Mouse (Mus musculus) embryonic facial prominence, embryonic 13.5 days (tissue): ENCODE results near the gene Krtap20-2. TPM values are rescaled to one million over a fixed set of nuclear protein-coding genes. Genes with fewer than 3 reads are reported as not detected.
"Not testable (repeated sequence)": the region's sequence is repeated elsewhere in the genome, so short reads cannot be mapped to it uniquely, and the experiment has no call there.

Experiments used
- ATAC-seq: fragments of 200-750 bp; cut with Nextera tagmentation; 2 replicates; pipeline ENCODE4 v1.8.0; 2017; ENCODE audit warnings: low read depth; ENCODE audit not compliant: insufficient number of reproducible peaks, insufficient read depth, low FRiP score, low TSS enrichment
- H3K27ac ChIP-seq: fragments of 300-500 bp; sonication (generic); 2 replicates; pipeline ENCODE4 v1.5.1; 2015; ENCODE audit warnings: moderate library complexity, mild to moderate bottlenecking, inconsistent platforms
- H3K27me3 ChIP-seq: fragments of 300-500 bp; sonication (generic); 2 replicates; pipeline ENCODE4 v1.6.1; 2015; ENCODE audit warnings: mild to moderate bottlenecking, inconsistent platforms
- H3K36me3 ChIP-seq: fragments of 300-500 bp; sonication (generic); 2 replicates; pipeline ENCODE4 v1.6.1; 2015; ENCODE audit warnings: mild to moderate bottlenecking, inconsistent platforms
- H3K4me1 ChIP-seq: fragments of 300-500 bp; sonication (generic); 2 replicates; pipeline ENCODE4 v1.6.1; 2015; ENCODE audit warnings: inconsistent platforms
- H3K4me2 ChIP-seq: fragments of 300-500 bp; sonication (generic); 2 replicates; pipeline ENCODE4 v1.6.1; 2015; ENCODE audit warnings: moderate library complexity, mild to moderate bottlenecking, inconsistent platforms
- H3K4me3 ChIP-seq: fragments of 300-500 bp; sonication (generic); 2 replicates; pipeline ENCODE4 v1.5.1; 2015; ENCODE audit warnings: mild to moderate bottlenecking, inconsistent platforms
- H3K9ac ChIP-seq: fragments of 300-500 bp; sonication (generic); 2 replicates; pipeline ENCODE4 v1.6.1; 2015; ENCODE audit warnings: mild to moderate bottlenecking, inconsistent platforms
- H3K9me3 ChIP-seq: fragments of 300-500 bp; sonication (generic); 2 replicates; pipeline ENCODE4 v1.6.1; 2016; ENCODE audit warnings: inconsistent platforms
- WGBS: fragments of 180-500 bp; shearing (Covaris S2); methylation state at CpG from one replicate; pipeline ENCODE4 v1.1.7; 2015; ENCODE audit warnings: mixed read lengths; 5-methylcytosine and 5-hydroxymethylcytosine counted together
- polyA plus RNA-seq: library from polyadenylated mRNA; unstranded; fragments of >200 nt; fragmentation: Nextera tagmentation; extraction: Ambion mirVana; gene quantifications from 2 replicates; pipeline ENCODE4 v1.2.1, GENCODE M21; 2015

Gene Krtap20-2
- polyA plus RNA-seq: not detected in 2 replicates

GRCm38 (mm10) chr16:89205561-89205960 lies at the start of gene Krtap20-2:
Gene Krtap20-2, plus strand, starts transcription at chr16:89205861.
- H3K4me3 ChIP-seq: no peak within 1 kb of the TSS
- no peak within 1 kb of the TSS for H3K9ac ChIP-seq
- H3K27me3 ChIP-seq: no peaks in the 10 kb centered on the region
- no peaks in the 10 kb centered on the region for H3K4me1 ChIP-seq
- no peak within 1 kb of the TSS for H3K4me2 ChIP-seq
- no peak for ATAC-seq
- no peaks in the 10 kb centered on the region for H3K36me3 ChIP-seq
- no peak within 1 kb of the TSS for H3K27ac ChIP-seq
- no peaks in the 10 kb centered on the region for H3K9me3 ChIP-seq
- WGBS: 76% methylated on average over 1 of the region's 1 CpGs

- no peak for ATAC-seq
- Histone ChIP-seq H3K27ac (no peak within 1 kb of the TSS), H3K27me3 (no peaks in the 10 kb centered on the region), H3K9me3 (no peaks in the 10 kb centered on the region), H3K4me2 (no peak within 1 kb of the TSS), H3K9ac (no peak within 1 kb of the TSS), H3K4me1 (no peaks in the 10 kb centered on the region), H3K36me3 (no peaks in the 10 kb centered on the region), H3K4me3 (no peak within 1 kb of the TSS)
- 83% methylated on average over 4 of the region's 4 CpGs for whole genome bisulfite sequencing
Observed at GRCm38 (mm10) chr16:89157652-89158051, 48.0 kb upstream of the Krtap20-2 start, which contains the start of gene Gm9789. Gene Gm9789, plus strand, starts transcription at chr16:89157952.

GRCm38 (mm10) chr16:89169190-89169589 lies 36.5 kb upstream of the Krtap20-2 start, which contains the start of gene Gm7735:
Gene Gm7735, plus strand, starts transcription at chr16:89169490.
- not testable (repeated sequence) for H3K4me1 ChIP-seq, ATAC-seq, H3K27ac ChIP-seq

GRCm38 (mm10) chr16:89174435-89174834 lies 31.2 kb upstream of the Krtap20-2 start, which contains the start of gene 1110057P08Rik:
Gene 1110057P08Rik, plus strand, starts transcription at chr16:89174735.
- no peaks in the 10 kb centered on the region for H3K36me3 ChIP-seq
- no peak within 1 kb of the TSS for H3K9ac ChIP-seq
- H3K27ac ChIP-seq: no peak within 1 kb of the TSS
- no peaks in the 10 kb centered on the region for H3K4me1 ChIP-seq
- 83% methylated on average over 2 of the region's 2 CpGs for WGBS
- no peaks in the 10 kb centered on the region for H3K9me3 ChIP-seq
- no peak for ATAC-seq
- H3K27me3 ChIP-seq: no peaks in the 10 kb centered on the region
- no peak within 1 kb of the TSS for H3K4me2 ChIP-seq
- no peak within 1 kb of the TSS for H3K4me3 ChIP-seq

More at GRCm38 (mm10) chr16:89169190-89169589, 36.5 kb upstream of the Krtap20-2 start, which contains the start of gene Gm7735:
- not testable (repeated sequence) for H3K9me3 ChIP-seq, H3K36me3 ChIP-seq, H3K4me3 ChIP-seq, H3K27me3 ChIP-seq, H3K9ac ChIP-seq, H3K4me2 ChIP-seq

GRCm38 (mm10) chr16:89188621-89189020 lies 17.0 kb upstream of the Krtap20-2 start:
- no peak for ATAC-seq
- Histone ChIP-seq H3K4me3 (no peak overlapping the region), H3K36me3 (no peaks in the 10 kb centered on the region), H3K4me1 (no peaks in the 10 kb centered on the region), H3K9me3 (no peaks in the 10 kb centered on the region), H3K9ac (no peak overlapping the region), H3K27ac (no peak overlapping the region), H3K4me2 (no peak overlapping the region), H3K27me3 (no peaks in the 10 kb centered on the region)
- WGBS: 81% methylated on average over 4 of the region's 4 CpGs

Other genes starting within 250 kb of the Krtap20-2 start
- not detected in 2 replicates for gene Krtap16-3, start 243.0 kb upstream of the Krtap20-2 start, polyA plus RNA-seq
- not detected in 2 replicates for gene Krtap22-2, start 195.1 kb upstream of the Krtap20-2 start, polyA plus RNA-seq
- gene Gm10229, start 190.6 kb upstream of the Krtap20-2 start, polyA plus RNA-seq: not detected in 2 replicates
- not detected in 2 replicates for gene Krtap6-1, start 174.2 kb upstream of the Krtap20-2 start, polyA plus RNA-seq
- not detected in 2 replicates for gene Gm10228, start 164.4 kb upstream of the Krtap20-2 start, polyA plus RNA-seq
- not detected in 2 replicates for gene Krtap6-5, start 158.0 kb upstream of the Krtap20-2 start, polyA plus RNA-seq
- not detected in 2 replicates for gene 1110025L11Rik, start 141.9 kb upstream of the Krtap20-2 start, polyA plus RNA-seq
- not detected in 2 replicates for gene Krtap6-3, start 121.8 kb upstream of the Krtap20-2 start, polyA plus RNA-seq
- gene Gm6358, start 65.0 kb upstream of the Krtap20-2 start, polyA plus RNA-seq: not detected in 2 replicates
- gene Gm10061, start 54.8 kb upstream of the Krtap20-2 start, polyA plus RNA-seq: not detected in 2 replicates
- not detected in 2 replicates for gene Gm9789, start 47.9 kb upstream of the Krtap20-2 start, polyA plus RNA-seq
- not detected in 2 replicates for gene Gm7735, start 36.4 kb upstream of the Krtap20-2 start, polyA plus RNA-seq
- gene 1110057P08Rik, start 31.1 kb upstream of the Krtap20-2 start, polyA plus RNA-seq: not detected in 2 replicates
- gene Krtap21-1, start 198.0 kb downstream of the Krtap20-2 start, polyA plus RNA-seq: not detected in 2 replicates
- gene Krtap6-2, start 214.2 kb downstream of the Krtap20-2 start, polyA plus RNA-seq: not detected in 2 replicates